Mouse (Mus musculus): ENCODE results near the gene Lck. TPM values are rescaled to one million over a fixed set of nuclear protein-coding genes. Genes with fewer than 3 reads are reported as not detected.
"Not testable (repeated sequence)": the region's sequence is repeated elsewhere in the genome, so short reads cannot be mapped to it uniquely, and the experiment has no call there.

The Lck gene
- polyA plus RNA-seq, 1 experiment: 2.5 TPM

- Histone ChIP-seq H3K27ac (ENCODE audit: control insufficient read depth, insufficient read depth, low read depth, low read length) (no peak overlapping the region), H3K4me3 (ENCODE audit: control insufficient read depth, low read depth, low read length) (no peak overlapping the region), H3K4me1 (ENCODE audit: control insufficient read depth, insufficient read depth, low read length) (peaks cover under 1% of the 10 kb centered on the region; the same call in 1 of the 2 replicates), H3K36me3 (ENCODE audit: control insufficient read depth, insufficient read depth, low read length) (no peaks in the 10 kb centered on the region), H3K27me3 (ENCODE audit: control insufficient read depth, insufficient read depth, low read length) (no peaks in the 10 kb centered on the region)
- TF ChIP-seq CTCF (IDR thresholded peaks at IDR 0.05; ENCODE audit: control insufficient read depth, insufficient read depth, insufficient replicate concordance, low read depth, low read length) (no peak), POLR2A (IDR thresholded peaks at IDR 0.05; ENCODE audit: control insufficient read depth, low read depth, low read length) (no peak)
These were observed 23.1 kb downstream of the Lck start for GRCm38 (mm10) chr4:129550295-129550694.

- Histone ChIP-seq H3K4me3 (ENCODE audit: control insufficient read depth, low read depth, low read length) (no peak overlapping the region), H3K4me1 (ENCODE audit: control insufficient read depth, insufficient read depth, low read length) (no peaks in the 10 kb centered on the region), H3K27ac (ENCODE audit: control insufficient read depth, insufficient read depth, low read depth, low read length) (no peak overlapping the region), H3K36me3 (ENCODE audit: control insufficient read depth, insufficient read depth, low read length) (no peaks in the 10 kb centered on the region), H3K27me3 (ENCODE audit: control insufficient read depth, insufficient read depth, low read length) (no peaks in the 10 kb centered on the region)
- TF ChIP-seq POLR2A (IDR thresholded peaks at IDR 0.05; ENCODE audit: control insufficient read depth, low read depth, low read length) (no peak), CTCF (IDR thresholded peaks at IDR 0.05; ENCODE audit: control insufficient read depth, insufficient read depth, insufficient replicate concordance, low read depth, low read length) (no peak)
These were observed 24.1 kb downstream of the Lck start for GRCm38 (mm10) chr4:129549306-129549705.

- not testable (repeated sequence) for H3K4me1 ChIP-seq (ENCODE audit: control insufficient read depth, insufficient read depth, low read length); H3K27me3 ChIP-seq (ENCODE audit: control insufficient read depth, insufficient read depth, low read length); H3K4me3 ChIP-seq (ENCODE audit: control insufficient read depth, low read depth, low read length)
These were observed 25.8 kb downstream of the Lck start for GRCm38 (mm10) chr4:129547631-129548030.

GRCm38 (mm10) chr4:129544106-129544505, 29.3 kb downstream of the Lck start:
- Histone ChIP-seq H3K27me3 (ENCODE audit: control insufficient read depth, insufficient read depth, low read length) (no peaks in the 10 kb centered on the region), H3K27ac (ENCODE audit: control insufficient read depth, insufficient read depth, low read depth, low read length) (no peak overlapping the region), H3K4me1 (ENCODE audit: control insufficient read depth, insufficient read depth, low read length) (peaks cover 5% of the 10 kb centered on the region), H3K36me3 (ENCODE audit: control insufficient read depth, insufficient read depth, low read length) (no peaks in the 10 kb centered on the region), H3K4me3 (ENCODE audit: control insufficient read depth, low read depth, low read length) (no peak overlapping the region)
- no peak for TF ChIP-seq POLR2A (IDR thresholded peaks at IDR 0.05; ENCODE audit: control insufficient read depth, low read depth, low read length)
- no peak for TF ChIP-seq CTCF (IDR thresholded peaks at IDR 0.05; ENCODE audit: control insufficient read depth, insufficient read depth, insufficient replicate concordance, low read depth, low read length)

More at GRCm38 (mm10) chr4:129547631-129548030, 25.8 kb downstream of the Lck start:
- not testable (repeated sequence) for H3K27ac ChIP-seq (ENCODE audit: control insufficient read depth, insufficient read depth, low read depth, low read length); H3K36me3 ChIP-seq (ENCODE audit: control insufficient read depth, insufficient read depth, low read length)

GRCm38 (mm10) chr4:129542592-129543141, 30.8 kb downstream of the Lck start, which contains the start of gene Hdac1:
Hdac1 (minus strand) TSS chr4:129542713.
- no peaks in the 10 kb centered on the region for H3K27me3 ChIP-seq (ENCODE audit: control insufficient read depth, insufficient read depth, low read length)
- peaks cover 5% of the 10 kb centered on the region for H3K4me1 ChIP-seq (ENCODE audit: control insufficient read depth, insufficient read depth, low read length)
- peak within 1 kb of the TSS; percentile 84 for H3K27ac ChIP-seq (ENCODE audit: control insufficient read depth, insufficient read depth, low read depth, low read length)
- TF ChIP-seq CTCF (IDR thresholded peaks at IDR 0.05; ENCODE audit: control insufficient read depth, insufficient read depth, insufficient replicate concordance, low read depth, low read length) (no peak), POLR2A (IDR thresholded peaks at IDR 0.05; ENCODE audit: control insufficient read depth, low read depth, low read length) (peak; percentile 70)
- H3K4me3 ChIP-seq (ENCODE audit: control insufficient read depth, low read depth, low read length): peak within 1 kb of the TSS; percentile 98
- no peaks in the 10 kb centered on the region for H3K36me3 ChIP-seq (ENCODE audit: control insufficient read depth, insufficient read depth, low read length)

- Histone ChIP-seq H3K4me1 (ENCODE audit: control insufficient read depth, insufficient read depth, low read length) (peaks cover 5% of the 10 kb centered on the region), H3K36me3 (ENCODE audit: control insufficient read depth, insufficient read depth, low read length) (no peaks in the 10 kb centered on the region), H3K27me3 (ENCODE audit: control insufficient read depth, insufficient read depth, low read length) (no peaks in the 10 kb centered on the region), H3K27ac (ENCODE audit: control insufficient read depth, insufficient read depth, low read depth, low read length) (peak overlapping the region; percentile 83), H3K4me3 (ENCODE audit: control insufficient read depth, low read depth, low read length) (peak overlapping the region; percentile 98)
- TF ChIP-seq POLR2A (IDR thresholded peaks at IDR 0.05; ENCODE audit: control insufficient read depth, low read depth, low read length): no peak
- TF ChIP-seq CTCF (IDR thresholded peaks at IDR 0.05; ENCODE audit: control insufficient read depth, insufficient read depth, insufficient replicate concordance, low read depth, low read length): no peak
These were observed 31.4 kb downstream of the Lck start for GRCm38 (mm10) chr4:129541868-129542591.

- H3K4me1 ChIP-seq (ENCODE audit: control insufficient read depth, insufficient read depth, low read length): peaks cover 5% of the 10 kb centered on the region
- no peaks in the 10 kb centered on the region for H3K27me3 ChIP-seq (ENCODE audit: control insufficient read depth, insufficient read depth, low read length)
- H3K36me3 ChIP-seq (ENCODE audit: control insufficient read depth, insufficient read depth, low read length): 0 out of 2 replicates have a peak, but pooled peaks cover 1% of the 10 kb centered on the region
- H3K4me3 ChIP-seq (ENCODE audit: control insufficient read depth, low read depth, low read length): no peak overlapping the region
- peak; percentile 32; the same call in 1 of the 2 replicates for TF ChIP-seq CTCF (IDR thresholded peaks at IDR 0.05; ENCODE audit: control insufficient read depth, insufficient read depth, insufficient replicate concordance, low read depth, low read length)
- TF ChIP-seq POLR2A (IDR thresholded peaks at IDR 0.05; ENCODE audit: control insufficient read depth, low read depth, low read length): no peak
- no peak overlapping the region for H3K27ac ChIP-seq (ENCODE audit: control insufficient read depth, insufficient read depth, low read depth, low read length)
These were observed 33.4 kb downstream of the Lck start for GRCm38 (mm10) chr4:129540012-129540411.

- not testable (repeated sequence) for H3K27ac ChIP-seq (ENCODE audit: control insufficient read depth, insufficient read depth, low read depth, low read length); H3K27me3 ChIP-seq (ENCODE audit: control insufficient read depth, insufficient read depth, low read length); H3K36me3 ChIP-seq (ENCODE audit: control insufficient read depth, insufficient read depth, low read length)
These were observed 44.5 kb downstream of the Lck start for GRCm38 (mm10) chr4:129528901-129529300.

More at GRCm38 (mm10) chr4:129528901-129529300, 44.5 kb downstream of the Lck start:
- not testable (repeated sequence) for H3K4me3 ChIP-seq (ENCODE audit: control insufficient read depth, low read depth, low read length); H3K4me1 ChIP-seq (ENCODE audit: control insufficient read depth, insufficient read depth, low read length)

All from testis, adult 2 months (tissue).